Mouse (Mus musculus) embryonic fibroblast, embryonic 13.5 days (primary cell): ENCODE measurements at regions not wholly inside any gene's neighbourhood (a gene's known extent, or its start where the extent isn't known, plus 50 kb on each side); places are given as distances from the start of the nearest gene placed in this dataset.

Source experiments
- H3K27ac ChIP-seq: 2 replicates; pipeline ENCODE4 v1.5.1; 2012; ENCODE audit warnings: low read length, control low read depth, inconsistent platforms; ENCODE audit not compliant: insufficient read depth
- H3K4me1 ChIP-seq: 2 replicates; pipeline ENCODE4 v1.6.1; 2011; ENCODE audit warnings: low read length; ENCODE audit not compliant: control insufficient read depth, insufficient read depth
- H3K4me3 ChIP-seq: 2 replicates; pipeline ENCODE4 v1.5.1; 2011; ENCODE audit warnings: mild to moderate bottlenecking, control low read depth, low read length; ENCODE audit not compliant: insufficient read depth
- CTCF ChIP-seq: IDR thresholded peaks from 2 replicates; pipeline ENCODE4 v1.5.1; 2011; ENCODE audit warnings: mild to moderate bottlenecking, control low read depth, low read length, moderate library complexity, borderline replicate concordance; ENCODE audit not compliant: insufficient read depth
- POLR2A ChIP-seq: IDR thresholded peaks from 2 replicates; pipeline ENCODE4 v1.6.1; 2011; ENCODE audit warnings: low read depth, mild to moderate bottlenecking, control low read depth, low read length, moderate library complexity

- H3K27ac ChIP-seq = no peak overlapping the region
- no peaks in the 10 kb centered on the region; the same call in 1 of the 2 replicates for H3K4me1 ChIP-seq
- no peak overlapping the region for H3K4me3 ChIP-seq
- no peak for TF ChIP-seq CTCF
- no peak for TF ChIP-seq POLR2A
These were observed 85.1 kb upstream of the Pja1 start for GRCm38 (mm10) chrX:99555976-99556781.

GRCm38 (mm10) chrX:99552778-99553177 is 81.7 kb upstream of the Pja1 start:
- peaks cover 4% of the 10 kb centered on the region for H3K4me1 ChIP-seq
- H3K4me3 ChIP-seq = no peak overlapping the region
- no peak overlapping the region for H3K27ac ChIP-seq
- no peak for TF ChIP-seq POLR2A
- no peak for TF ChIP-seq CTCF

GRCm38 (mm10) chrX:99550057-99550760 is 79.1 kb upstream of the Pja1 start:
- no peak overlapping the region for H3K4me3 ChIP-seq
- H3K4me1 ChIP-seq = peaks cover 4% of the 10 kb centered on the region
- TF ChIP-seq POLR2A = no peak
- TF ChIP-seq CTCF = no peak
- no peak overlapping the region for H3K27ac ChIP-seq

- Histone ChIP-seq H3K27ac (no peak overlapping the region), H3K4me1 (peaks cover 4% of the 10 kb centered on the region), H3K4me3 (no peak overlapping the region)
- TF ChIP-seq CTCF (no peak), POLR2A (no peak)
These were observed 77.4 kb upstream of the Pja1 start for GRCm38 (mm10) chrX:99548284-99549019.

GRCm38 (mm10) chrX:99544410-99544809 is 73.3 kb upstream of the Pja1 start:
- TF ChIP-seq POLR2A = no peak
- no peak for TF ChIP-seq CTCF

GRCm38 (mm10) chrX:99541916-99542315 is 70.8 kb upstream of the Pja1 start:
- no peak overlapping the region for H3K27ac ChIP-seq
- no peak for TF ChIP-seq CTCF
- TF ChIP-seq POLR2A = no peak
- no peak overlapping the region for H3K4me3 ChIP-seq
- H3K4me1 ChIP-seq = no peaks in the 10 kb centered on the region

More at GRCm38 (mm10) chrX:99544410-99544809, 73.3 kb upstream of the Pja1 start:
- Histone ChIP-seq H3K27ac (no peak overlapping the region), H3K4me1 (no peaks in the 10 kb centered on the region), H3K4me3 (no peak overlapping the region)

GRCm38 (mm10) chrX:99540087-99540576 is 69.1 kb upstream of the Pja1 start:
- Histone ChIP-seq H3K4me3 (no peak overlapping the region), H3K27ac (no peak overlapping the region), H3K4me1 (no peaks in the 10 kb centered on the region)
- no peak for TF ChIP-seq POLR2A
- no peak for TF ChIP-seq CTCF

- no peak for TF ChIP-seq CTCF
- H3K27ac ChIP-seq = no peak overlapping the region
- H3K4me1 ChIP-seq = no peaks in the 10 kb centered on the region
- H3K4me3 ChIP-seq = no peak overlapping the region
These were observed 68.6 kb upstream of the Pja1 start for GRCm38 (mm10) chrX:99539684-99540083.

GRCm38 (mm10) chrX:99537814-99538213 is 66.7 kb upstream of the Pja1 start:
- Histone ChIP-seq H3K4me3 (no peak overlapping the region), H3K27ac (no peak overlapping the region), H3K4me1 (no peaks in the 10 kb centered on the region)
- TF ChIP-seq POLR2A = no peak
- TF ChIP-seq CTCF = no peak
